Mouse (Mus musculus) C2C12 (cell line): Measurements from ENCODE around the gene Zbtb8os. TPM values are rescaled to one million over a fixed set of nuclear protein-coding genes. Genes with fewer than 3 reads are reported as not detected.

ENCODE experiments used
- H3K27me3 ChIP-seq: one replicate; pipeline ENCODE4 v1.6.1; 2011; ENCODE audit not compliant: control insufficient read depth, insufficient read depth, insufficient read length
- H3K36me3 ChIP-seq: one replicate; pipeline ENCODE4 v1.6.1; 2011; ENCODE audit not compliant: control insufficient read depth, insufficient read depth
- H3K4me3 ChIP-seq: one replicate; pipeline ENCODE4 v1.5.1; 2011; ENCODE audit warnings: mild to moderate bottlenecking, control low read depth; ENCODE audit not compliant: poor library complexity, insufficient read depth, severe bottlenecking
- H3K79me2 ChIP-seq: one replicate; pipeline ENCODE4 v1.6.1; 2011; ENCODE audit not compliant: control insufficient read depth, insufficient read depth
- H3K79me3 ChIP-seq: one replicate; pipeline ENCODE4 v1.6.1; 2011; ENCODE audit warnings: low read depth, control low read depth
- H3ac ChIP-seq: one replicate; pipeline ENCODE3; 2011; ENCODE audit warnings: low read depth; ENCODE audit not compliant: control insufficient read depth, insufficient read length
- CEBPB ChIP-seq: IDR thresholded peaks from one replicate; pipeline ENCODE4 v1.6.1; 2011; ENCODE audit warnings: low read depth, mild to moderate bottlenecking, control low read depth, moderate library complexity
- CTCF ChIP-seq: IDR thresholded peaks from one replicate; pipeline ENCODE4 v1.5.1; 2011; ENCODE audit not compliant: control insufficient read depth, insufficient read depth, insufficient read length
- FOSL1 ChIP-seq: IDR thresholded peaks from one replicate; pipeline ENCODE4 v1.8.0; 2011; ENCODE audit warnings: mild to moderate bottlenecking, low read length; ENCODE audit not compliant: poor library complexity, insufficient read depth, severe bottlenecking
- MAX ChIP-seq: IDR thresholded peaks from one replicate; pipeline ENCODE4 v1.6.1; 2011; ENCODE audit warnings: mild to moderate bottlenecking, control low read depth
- MYOD1 ChIP-seq: IDR thresholded peaks from one replicate; pipeline ENCODE4 v1.6.1; 2011; ENCODE audit warnings: low read depth; ENCODE audit not compliant: control insufficient read depth, insufficient read length
- MYOG ChIP-seq: IDR thresholded peaks from one replicate; pipeline ENCODE4 v1.6.1; 2011; ENCODE audit not compliant: control insufficient read depth, insufficient read length; ENCODE audit errors: extremely low read depth
- USF1 ChIP-seq: IDR thresholded peaks from one replicate; pipeline ENCODE4 v1.6.1; 2011; ENCODE audit warnings: low read depth, mild to moderate bottlenecking, control low read depth, moderate library complexity
- polyA plus RNA-seq: library from polyadenylated mRNA; unstranded; fragments of >200 nt; fragmentation: generic; extraction: Trizol; gene quantifications from one replicate; pipeline ENCODE4 v1.2.1, GENCODE M21; 2012; ENCODE audit warnings: missing spikeins

Zbtb8os gene
- polyA plus RNA-seq, 1 experiment = 31.2 TPM

DNA sequence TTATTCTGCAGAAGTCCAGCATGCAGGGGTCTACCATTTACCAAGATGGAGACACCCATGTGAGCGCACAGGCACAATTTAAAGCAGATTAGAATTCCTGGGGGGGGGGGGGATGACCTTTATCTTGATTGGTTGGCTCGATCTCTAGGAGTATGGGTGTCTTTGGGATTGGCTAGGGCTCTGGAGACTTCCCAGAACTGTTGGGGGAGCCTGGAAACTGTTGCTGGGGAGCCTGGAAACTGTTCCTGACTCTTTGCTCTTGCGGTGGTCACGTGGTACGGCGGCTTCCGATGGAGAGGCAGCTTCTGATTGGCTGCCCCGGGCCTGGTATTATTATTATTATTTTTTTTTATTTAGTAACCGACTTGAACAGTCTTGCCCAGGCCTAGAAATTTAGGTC is 46.5 kb downstream of the Zbtb8os start:
- H3K4me3 ChIP-seq = no peak overlapping the region
- no peak for TF ChIP-seq CEBPB
- TF ChIP-seq MAX = no peak
- TF ChIP-seq FOSL1 = no peak
- no peak for TF ChIP-seq USF1
- TF ChIP-seq CTCF = no peak
- TF ChIP-seq MYOD1 = no peak
- no peak for TF ChIP-seq MYOG

DNA sequence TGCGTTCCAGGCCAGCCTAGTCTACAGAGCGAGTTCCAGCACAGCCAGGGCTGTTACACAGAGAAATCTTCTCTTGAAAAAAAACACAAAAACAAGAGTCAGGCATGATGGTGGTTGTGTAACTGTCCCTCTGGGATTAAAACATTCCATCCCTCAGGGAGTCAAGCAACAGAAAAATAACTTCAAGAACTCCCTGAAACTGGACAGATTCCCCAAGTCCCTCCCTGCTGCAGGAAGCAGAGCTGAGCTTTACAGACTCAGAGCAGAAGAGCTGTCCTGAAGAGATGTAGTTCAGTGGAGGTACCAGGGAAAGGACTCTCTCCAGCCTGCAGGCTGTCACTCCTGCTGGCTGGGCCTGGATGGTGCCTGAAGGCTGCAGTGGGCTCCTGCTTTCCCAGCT is 47.0 kb downstream of the Zbtb8os start:
- no peaks in the 10 kb centered on the region for H3K79me2 ChIP-seq
- H3K4me3 ChIP-seq = no peak overlapping the region
- H3K27me3 ChIP-seq = no peaks in the 10 kb centered on the region
- no peak overlapping the region for H3ac ChIP-seq
- TF ChIP-seq MAX = no peak
- TF ChIP-seq CTCF = no peak
- no peak for TF ChIP-seq USF1
- TF ChIP-seq MYOD1 = no peak
- TF ChIP-seq MYOG = no peak
- no peak for TF ChIP-seq CEBPB
- no peak for TF ChIP-seq FOSL1
- H3K79me3 ChIP-seq = no peaks in the 10 kb centered on the region
- no peaks in the 10 kb centered on the region for H3K36me3 ChIP-seq

More for the DNA sequence above, 46.5 kb downstream of the Zbtb8os start:
- H3K36me3 ChIP-seq = no peaks in the 10 kb centered on the region
- no peak overlapping the region for H3ac ChIP-seq
- H3K27me3 ChIP-seq = no peaks in the 10 kb centered on the region
- no peaks in the 10 kb centered on the region for H3K79me2 ChIP-seq
- no peaks in the 10 kb centered on the region for H3K79me3 ChIP-seq

DNA sequence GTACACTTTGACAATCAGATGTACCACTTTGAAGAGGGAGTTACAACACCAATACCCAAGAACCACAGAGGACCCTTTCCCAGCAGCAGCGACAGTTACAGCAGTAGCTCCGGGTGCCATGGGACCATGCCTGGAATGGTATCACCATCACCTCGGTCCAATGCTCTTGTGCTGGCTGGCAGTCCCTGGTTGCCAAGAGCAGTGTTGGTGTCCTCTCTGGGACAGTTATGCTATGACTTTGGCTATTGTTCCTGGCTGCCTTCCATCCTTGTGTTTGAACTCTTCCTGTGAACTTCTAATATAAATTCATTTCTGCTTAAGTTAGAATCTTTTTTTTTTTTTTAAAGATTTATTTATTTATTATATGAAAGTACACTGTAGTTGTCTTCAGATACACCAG is 48.1 kb downstream of the Zbtb8os start:
- Histone ChIP-seq H3K36me3 (no peaks in the 10 kb centered on the region), H3ac (no peak overlapping the region), H3K79me3 (no peaks in the 10 kb centered on the region), H3K4me3 (no peak overlapping the region), H3K27me3 (no peaks in the 10 kb centered on the region), H3K79me2 (no peaks in the 10 kb centered on the region)
- TF ChIP-seq CTCF (no peak), FOSL1 (no peak), CEBPB (no peak), USF1 (no peak), MYOG (no peak), MYOD1 (no peak), MAX (no peak)

DNA sequence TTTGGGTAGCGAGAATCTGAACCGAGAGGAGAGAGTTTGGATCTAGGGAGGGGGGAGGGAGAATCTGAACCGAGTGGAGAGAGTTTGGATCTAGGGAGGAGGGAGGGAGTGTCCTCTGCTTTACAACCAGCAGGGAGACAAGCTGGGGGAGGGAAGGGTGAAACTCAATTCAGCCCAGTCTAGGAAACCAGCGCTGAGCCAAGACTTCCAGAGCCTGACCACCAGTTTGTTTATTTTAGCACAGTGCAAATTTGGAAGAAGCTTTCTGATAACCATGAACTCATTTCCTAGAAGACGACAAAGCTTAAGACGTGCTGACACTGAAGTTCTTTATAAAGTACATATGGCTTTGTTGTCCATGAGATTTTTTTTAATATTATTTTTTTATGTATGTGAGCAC is 48.9 kb downstream of the Zbtb8os start:
- Histone ChIP-seq H3K27me3 (no peaks in the 10 kb centered on the region), H3ac (no peak overlapping the region), H3K79me3 (no peaks in the 10 kb centered on the region), H3K36me3 (no peaks in the 10 kb centered on the region), H3K4me3 (no peak overlapping the region), H3K79me2 (no peaks in the 10 kb centered on the region)
- TF ChIP-seq FOSL1 (no peak), CTCF (no peak), CEBPB (no peak), MYOD1 (no peak), MYOG (no peak), MAX (no peak), USF1 (no peak)

DNA sequence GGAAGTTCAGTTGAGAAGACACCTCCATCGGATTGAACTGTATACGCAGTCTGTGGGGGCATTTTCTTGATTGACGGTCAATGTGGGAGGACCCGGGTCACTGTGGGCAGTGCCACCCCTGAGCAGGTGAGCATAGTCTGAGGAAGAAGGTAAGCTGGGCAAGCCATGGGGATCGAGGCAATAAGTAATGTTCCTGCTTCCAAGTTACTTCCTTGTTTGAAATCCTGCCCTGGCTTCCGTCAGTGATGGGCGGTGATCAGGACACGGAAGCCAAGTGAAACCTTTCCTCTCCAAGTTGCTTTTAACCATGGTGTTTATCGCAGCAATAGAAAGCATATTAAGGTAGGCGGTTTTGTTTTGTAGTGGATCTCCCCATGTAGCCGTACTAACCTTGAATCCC is 50.2 kb downstream of the Zbtb8os start:
- Histone ChIP-seq H3K36me3 (no peaks in the 10 kb centered on the region), H3K27me3 (no peaks in the 10 kb centered on the region), H3ac (no peak overlapping the region), H3K4me3 (no peak overlapping the region), H3K79me3 (no peaks in the 10 kb centered on the region), H3K79me2 (no peaks in the 10 kb centered on the region)
- no peak for TF ChIP-seq MYOD1
- no peak for TF ChIP-seq MYOG
- TF ChIP-seq CEBPB = no peak
- TF ChIP-seq FOSL1 = no peak
- no peak for TF ChIP-seq CTCF
- no peak for TF ChIP-seq USF1
- no peak for TF ChIP-seq MAX
